Mouse (Mus musculus) cerebellum, adult 2 months (tissue): ENCODE measurements around the gene Btf3. TPM values are rescaled to one million over a fixed set of nuclear protein-coding genes. Genes with fewer than 3 reads are reported as not detected.

Source experiments
- DNase-seq, 2 experiments: peaks; one replicate each; pipeline ENCODE4 v3.0.0; 2021
- H3K27ac ChIP-seq: fragments of 200-500 bp; 2 replicates; pipeline ENCODE4 v1.5.1; 2012; ENCODE audit warnings: low read length, control low read depth, inconsistent platforms; ENCODE audit not compliant: insufficient read depth
- H3K27me3 ChIP-seq: fragments of 200-500 bp; 2 replicates; pipeline ENCODE4 v1.6.1; 2012; ENCODE audit warnings: inconsistent platforms, mild to moderate bottlenecking, low read length, moderate library complexity; ENCODE audit not compliant: control insufficient read depth, insufficient read depth
- H3K4me1 ChIP-seq: fragments of 200-500 bp; 2 replicates; pipeline ENCODE4 v1.6.1; 2011; ENCODE audit warnings: low read length; ENCODE audit not compliant: control insufficient read depth, insufficient read depth
- H3K4me3 ChIP-seq: fragments of 200-500 bp; replicated peaks from 2 replicates; pipeline ENCODE3; 2011; ENCODE audit warnings: mild to moderate bottlenecking, low read depth, low read length, control low read depth; ENCODE audit not compliant: insufficient read depth
- CTCF ChIP-seq: fragments of 200-500 bp; IDR thresholded peaks from 2 replicates; pipeline ENCODE4 v1.5.1; 2011; ENCODE audit warnings: low read depth, mild to moderate bottlenecking, control low read depth, low read length, moderate library complexity, borderline replicate concordance; ENCODE audit not compliant: insufficient read depth
- POLR2A ChIP-seq: fragments of 200-500 bp; IDR thresholded peaks from 2 replicates; pipeline ENCODE4 v1.6.1; 2011; ENCODE audit warnings: low read length, control low read depth, borderline replicate concordance; ENCODE audit not compliant: insufficient read depth
- WGBS: fragments of 180-500 bp; shearing (Covaris S2); methylation state at CpG from one replicate; pipeline ENCODE4 v1.1.7; 2018; 5-methylcytosine and 5-hydroxymethylcytosine counted together
- polyA plus RNA-seq: library from polyadenylated mRNA; depleted of rRNA; stranded (reverse); fragments of >200 nt; gene quantifications from 2 replicates; pipeline ENCODE4 v1.2.3, GENCODE M21; 2012

Btf3 gene
- polyA plus RNA-seq, 1 experiment: 441 TPM

DNA sequence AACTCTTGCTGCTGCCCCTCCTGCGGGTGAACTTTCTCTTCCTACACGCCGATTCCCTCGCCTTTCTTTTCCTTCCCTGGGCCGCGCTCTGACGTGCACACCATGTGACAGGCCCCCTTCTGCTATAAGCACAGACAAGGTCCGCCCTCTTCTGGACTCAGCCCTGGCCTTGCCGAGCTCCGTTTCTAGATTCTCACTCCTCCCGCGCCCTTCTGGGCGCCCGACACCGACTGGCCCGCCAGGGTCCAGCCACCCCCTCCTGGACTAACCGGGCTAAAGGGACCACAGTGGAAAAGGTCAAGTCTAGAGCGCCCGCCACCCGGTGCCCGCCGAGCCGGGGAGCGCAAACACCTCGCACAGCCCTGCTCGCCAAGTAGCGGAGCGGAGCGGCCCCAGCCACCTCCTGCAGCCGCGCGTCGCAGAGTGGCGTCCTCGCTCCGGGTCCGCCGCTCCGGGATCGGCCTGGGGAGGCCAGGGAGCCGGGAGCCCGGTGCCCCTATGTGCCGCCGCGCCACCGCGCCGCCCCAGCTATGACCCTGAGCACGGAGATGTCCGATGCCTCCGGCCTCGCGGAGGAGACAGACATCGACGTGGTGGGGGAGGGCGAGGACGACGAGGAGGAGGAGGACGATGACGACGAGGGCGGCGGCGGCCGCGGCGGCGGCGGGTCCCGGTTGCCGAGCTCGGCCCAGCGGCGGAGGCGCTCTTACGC is 37.4 kb upstream of the Btf3 start, which contains the start of gene Foxd1:
Gene Foxd1 (plus strand): TSS at position 153 of the 712 bp plus-strand sequence.
- no peak within 1 kb of the TSS for H3K4me3 ChIP-seq
- H3K4me1 ChIP-seq: no peaks in the 10 kb centered on the region
- TF ChIP-seq POLR2A: no peak
- no peak for TF ChIP-seq CTCF
- 2% methylated on average over 64 of the region's 76 CpGs for WGBS
- H3K27me3 ChIP-seq: peaks cover 25% of the 10 kb centered on the region; the same call in 1 of the 2 replicates
- DNase-seq: no peak
- H3K27ac ChIP-seq: no peak within 1 kb of the TSS

DNA sequence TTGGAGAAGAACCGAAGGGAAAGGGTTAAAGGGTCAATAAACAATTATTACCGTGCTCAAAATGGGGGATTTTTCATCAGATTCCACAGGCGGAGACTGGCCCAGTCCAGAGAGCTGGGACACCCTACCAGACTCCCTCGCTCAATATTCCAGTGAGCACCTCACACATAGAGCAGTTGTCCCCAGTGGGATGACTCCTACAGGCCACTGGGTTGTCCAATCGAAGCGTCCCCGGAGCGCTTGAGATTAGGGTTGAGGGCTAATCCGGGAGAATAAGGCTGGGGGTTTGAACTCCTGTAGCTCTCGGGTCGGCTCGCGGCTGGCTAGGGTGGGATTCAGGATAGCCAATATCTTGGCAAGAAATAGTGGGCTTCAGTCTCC is 36.9 kb upstream of the Btf3 start:
- WGBS: under 1% methylated on average over 13 of the region's 13 CpGs
- no peak overlapping the region for H3K4me3 ChIP-seq
- no peak overlapping the region for H3K27ac ChIP-seq
- H3K4me1 ChIP-seq: no peaks in the 10 kb centered on the region
- peaks cover 22% of the 10 kb centered on the region; the same call in 1 of the 2 replicates for H3K27me3 ChIP-seq
- no peak for DNase-seq
- TF ChIP-seq POLR2A: no peak
- no peak for TF ChIP-seq CTCF

DNA sequence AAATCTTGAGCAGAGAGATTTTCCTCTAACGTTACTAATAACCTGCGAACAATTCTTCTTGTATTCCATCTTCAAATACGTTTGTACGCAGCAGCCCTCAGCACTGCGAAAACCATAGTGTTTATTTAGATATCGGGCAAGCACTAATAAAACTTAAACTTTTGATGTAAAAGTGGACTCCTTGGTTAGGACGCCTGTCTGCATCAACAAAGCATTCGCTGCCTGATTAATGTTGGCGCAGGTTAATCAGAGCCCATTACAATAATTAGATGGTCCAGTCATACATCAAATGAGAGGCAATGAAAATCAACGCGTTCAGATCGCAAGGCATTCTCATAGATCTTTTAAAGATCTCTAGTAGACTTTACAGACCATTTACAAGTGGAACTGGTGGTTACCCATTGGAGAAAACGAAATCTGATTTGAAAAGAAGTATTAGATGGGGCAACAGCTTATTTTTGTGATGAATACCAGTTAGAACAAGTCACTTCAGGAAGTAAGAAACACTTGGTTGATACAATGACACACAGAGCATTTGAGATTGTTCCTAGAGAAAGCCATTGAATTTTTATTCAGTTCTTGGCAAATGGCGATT is 35.7 kb upstream of the Btf3 start:
- peaks cover 19% of the 10 kb centered on the region; the same call in 1 of the 2 replicates for H3K27me3 ChIP-seq
- WGBS: 16% methylated on average over 14 of the region's 14 CpGs

DNA sequence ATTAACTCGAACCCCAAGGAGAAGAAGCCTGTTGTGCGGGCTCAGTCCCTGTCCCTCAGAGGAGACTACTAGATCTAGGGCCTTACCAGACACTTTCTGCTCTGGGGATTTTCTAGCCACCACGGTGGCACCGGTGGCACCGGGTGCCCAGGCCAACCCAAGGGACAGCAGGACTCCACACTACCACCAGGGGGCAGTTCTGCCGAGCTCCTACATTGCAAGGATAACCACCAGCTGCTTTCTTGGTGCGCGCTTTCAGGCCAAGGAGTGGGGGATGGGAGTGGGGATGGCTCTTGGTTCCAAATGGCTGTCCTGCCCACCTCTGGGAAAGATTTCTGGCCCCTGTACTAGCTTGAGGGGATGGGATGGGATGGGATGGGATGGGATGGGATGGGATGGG is 34.7 kb upstream of the Btf3 start:
- Histone ChIP-seq H3K4me3 (no peak overlapping the region), H3K27ac (no peak overlapping the region), H3K27me3 (peaks cover 19% of the 10 kb centered on the region; the same call in 1 of the 2 replicates), H3K4me1 (no peaks in the 10 kb centered on the region)
- no peak for DNase-seq
- 13% methylated on average over 8 of the region's 8 CpGs for WGBS
- TF ChIP-seq POLR2A (no peak), CTCF (peak; percentile 18; the same call in 1 of the 2 replicates)

More for the DNA sequence above, 35.7 kb upstream of the Btf3 start:
- Histone ChIP-seq H3K4me3 (no peak overlapping the region), H3K4me1 (no peaks in the 10 kb centered on the region), H3K27ac (no peak overlapping the region)
- TF ChIP-seq POLR2A (no peak), CTCF (no peak)
- no peak for DNase-seq

DNA sequence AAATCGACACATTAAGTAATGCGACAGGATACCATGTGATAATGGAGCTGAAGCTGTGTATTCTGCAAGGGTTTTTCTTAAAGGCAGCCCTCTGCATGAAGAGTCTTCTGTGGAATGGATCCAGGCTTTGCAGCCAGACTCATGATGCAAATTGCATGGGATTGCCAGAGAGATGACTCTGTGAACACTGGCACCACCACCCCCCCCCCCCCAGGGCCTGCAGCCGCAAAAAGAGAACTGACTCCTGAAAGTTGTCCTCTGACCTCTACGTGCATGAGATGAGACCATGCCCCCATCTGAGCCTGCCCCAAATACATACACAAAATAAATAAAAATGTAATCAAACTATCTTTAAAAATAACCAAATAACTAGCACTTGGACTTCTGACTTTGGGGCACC is 32.7 kb upstream of the Btf3 start:
- H3K27ac ChIP-seq: no peak overlapping the region
- DNase-seq: no peak
- peaks cover 8% of the 10 kb centered on the region; the same call in 1 of the 2 replicates for H3K27me3 ChIP-seq
- no peak overlapping the region for H3K4me3 ChIP-seq
- no peaks in the 10 kb centered on the region for H3K4me1 ChIP-seq
- WGBS: 73% methylated on average over 4 of the region's 4 CpGs
- TF ChIP-seq CTCF (no peak), POLR2A (no peak)

DNA sequence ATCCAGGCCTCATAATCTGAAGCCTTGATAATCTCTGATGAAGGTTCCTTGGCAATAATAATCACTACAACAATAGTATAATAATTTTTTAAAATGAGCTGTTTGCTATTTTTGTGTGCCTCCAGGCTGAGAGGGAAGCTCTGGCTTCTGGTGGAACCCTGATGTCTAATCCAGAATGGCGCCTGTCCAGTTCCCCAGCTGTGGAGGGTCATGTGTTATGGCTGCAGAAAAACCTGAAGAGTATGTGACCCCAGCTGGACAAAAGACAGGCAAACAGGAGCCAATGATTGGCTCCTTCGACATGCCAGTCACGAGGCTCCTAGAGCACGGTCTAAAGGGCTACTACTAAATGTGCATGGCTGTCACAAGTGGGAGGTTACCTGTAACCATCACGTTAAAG is 23.7 kb upstream of the Btf3 start:
- H3K27me3 ChIP-seq: no peaks in the 10 kb centered on the region
- H3K27ac ChIP-seq: no peak overlapping the region
- no peaks in the 10 kb centered on the region for H3K4me1 ChIP-seq
- 68% methylated on average over 5 of the region's 5 CpGs for WGBS
- no peak overlapping the region for H3K4me3 ChIP-seq
- TF ChIP-seq POLR2A: no peak
- no peak for TF ChIP-seq CTCF
- no peak for DNase-seq

DNA sequence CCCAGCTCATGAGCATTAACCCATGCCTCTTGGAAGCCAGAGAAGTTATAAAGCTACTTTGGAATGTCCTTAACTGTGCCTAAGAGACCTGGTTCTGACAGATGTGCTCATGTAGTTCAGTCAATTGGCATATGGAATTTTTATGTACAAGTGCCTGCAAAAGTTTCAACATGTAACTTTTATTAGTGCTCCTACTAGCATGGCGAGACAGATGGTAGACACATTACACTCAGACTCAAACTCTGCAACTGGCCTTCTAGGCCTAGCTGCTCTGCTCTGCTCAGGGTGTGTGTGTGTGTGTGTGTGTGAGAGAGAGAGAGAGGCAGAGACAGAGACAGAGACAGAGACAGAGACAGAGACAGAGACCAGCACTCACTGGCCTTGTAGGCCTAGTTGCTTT is 19.4 kb upstream of the Btf3 start:
- no peak overlapping the region for H3K4me3 ChIP-seq
- 98% methylated on average over 1 of the region's 1 CpGs for WGBS
- H3K27me3 ChIP-seq: no peaks in the 10 kb centered on the region
- TF ChIP-seq CTCF (no peak), POLR2A (no peak)
- H3K4me1 ChIP-seq: no peaks in the 10 kb centered on the region
- no peak overlapping the region for H3K27ac ChIP-seq
- DNase-seq: no peak

DNA sequence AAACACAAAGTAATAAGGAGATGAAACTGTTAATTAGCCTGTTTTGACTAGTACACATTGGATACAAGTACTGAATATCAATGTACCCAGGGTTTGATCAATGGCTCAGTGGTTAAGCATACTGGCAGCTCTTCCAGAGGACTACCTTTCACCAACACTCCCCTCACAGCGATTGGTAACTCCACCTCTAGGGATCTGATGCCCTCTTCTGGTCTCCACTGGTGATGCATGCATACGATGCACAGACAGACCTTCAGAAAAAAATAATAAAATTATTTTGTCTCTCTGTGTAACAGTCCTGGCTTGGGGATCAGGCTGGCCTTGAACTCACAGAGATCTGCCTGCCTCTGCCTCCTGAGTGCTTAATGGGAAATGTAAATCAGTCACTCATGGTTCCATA is 15.3 kb upstream of the Btf3 start:
- TF ChIP-seq POLR2A (no peak), CTCF (no peak)
- Histone ChIP-seq H3K4me3 (no peak overlapping the region), H3K4me1 (no peaks in the 10 kb centered on the region), H3K27me3 (no peaks in the 10 kb centered on the region), H3K27ac (no peak overlapping the region)
- DNase-seq: no peak
- WGBS: 32% methylated on average over 2 of the region's 2 CpGs
